Mouse (Mus musculus): ENCODE results near the gene Tbata.
A peak's percentile ranks its signal among the peaks of the same experiment; 100 is the strongest.

DNA sequence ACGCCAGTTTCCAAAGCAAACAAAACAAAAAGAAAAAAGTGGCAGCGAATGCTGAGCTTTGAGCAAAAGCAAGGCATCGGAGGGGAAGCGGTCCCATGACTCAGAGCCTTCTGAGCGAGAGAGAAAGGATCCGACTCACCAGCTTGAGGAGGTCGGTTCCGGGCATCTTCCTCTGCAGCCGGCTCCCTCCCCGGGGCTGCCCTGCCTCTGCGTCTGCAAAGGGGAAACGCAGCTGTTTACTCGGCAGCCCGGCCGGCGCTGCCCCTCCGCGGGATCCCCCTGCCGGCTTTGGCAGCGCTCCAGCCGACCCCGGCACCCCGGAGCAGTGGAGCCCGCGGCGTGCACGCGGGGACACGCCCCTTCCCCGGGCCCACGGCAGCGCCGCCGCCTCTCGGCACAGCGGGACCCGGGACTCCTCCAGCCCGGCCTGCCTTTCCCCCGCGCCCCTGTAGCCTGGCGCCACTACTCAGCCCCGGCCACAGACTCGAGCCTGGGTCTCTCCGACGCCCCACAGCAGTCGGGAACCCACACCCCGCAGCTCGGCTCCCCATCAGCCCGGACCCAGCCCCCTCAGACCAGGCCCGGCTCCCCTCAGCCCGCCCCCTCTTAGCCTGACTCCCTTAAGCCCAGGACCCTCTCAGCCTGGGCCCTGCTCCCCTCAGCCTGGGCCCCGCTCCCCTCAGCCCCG lies 25.5 kb upstream of the Tbata start:
- TF ChIP-seq CTCF (IDR thresholded peaks at IDR 0.05 in 2 of 3, conservative IDR thresholded peaks at IDR 0.05 in 1 of 3; ENCODE audit: control insufficient read depth in 1 of 3, insufficient read depth in 1 of 3, low read depth in 2 of 3, low read length in 3 of 3, poor library complexity in 1 of 3, severe bottlenecking in 1 of 3) (no peak), POLR2A (IDR thresholded peaks at IDR 0.05; ENCODE audit: control insufficient read depth in 1 of 2, insufficient read depth in 1 of 2, low read depth in 1 of 2, low read length in 2 of 2, poor library complexity in 1 of 2) (peak in 1 of 2 experiments; percentile 30; a peak in 1 of 4 replicates), TCF12 (IDR thresholded peaks at IDR 0.05; ENCODE audit: low read depth, low read length) (no peak), MXI1 (IDR thresholded peaks at IDR 0.05; ENCODE audit: low read depth, low read length) (peak; percentile 82), MEF2A (IDR thresholded peaks at IDR 0.05; ENCODE audit: extremely low read depth, insufficient replicate concordance, low read depth, low read length, poor library complexity, severe bottlenecking) (no peak), TAL1 (IDR thresholded peaks at IDR 0.05; ENCODE audit: low read length) (no peak), USF1 (IDR thresholded peaks at IDR 0.05; ENCODE audit: low read depth, low read length) (no peak), CHD2 (IDR thresholded peaks at IDR 0.05; ENCODE audit: low read length) (no peak), NRF1 (IDR thresholded peaks at IDR 0.05; ENCODE audit: insufficient read depth, low read depth, low read length, poor library complexity, severe bottlenecking) (no peak), ZC3H11A (IDR thresholded peaks at IDR 0.05; ENCODE audit: low read depth, low read length) (no peak), EP300 (IDR thresholded peaks at IDR 0.05; ENCODE audit: low read depth in 1 of 2, low read length in 2 of 2) (no peak), TBP (IDR thresholded peaks at IDR 0.05; ENCODE audit: low read depth, low read length) (peak; percentile 65; the same call in 1 of the 2 replicates)
